Mouse (Mus musculus) CH12.LX (cell line): ENCODE results near the gene Icmt. TPM values are rescaled to one million over a fixed set of nuclear protein-coding genes. Genes with fewer than 3 reads are reported as not detected.

ENCODE experiments used
- DNase-seq: peaks from one replicate; pipeline ENCODE4 v3.0.0-alpha.2; 2013; ENCODE audit errors: extremely low read depth
- H3K27ac ChIP-seq: 2 replicates; pipeline ENCODE4 v1.5.1; 2012; ENCODE audit warnings: low read depth, mild to moderate bottlenecking, control low read depth, moderate library complexity; ENCODE audit not compliant: insufficient read depth
- H3K27me3 ChIP-seq: replicated peaks from 2 replicates; pipeline ENCODE3; 2012; ENCODE audit warnings: inconsistent platforms
- H3K36me3 ChIP-seq, 2 experiments: replicated peaks in 1 of 2; 2 replicates each; pipeline versions ENCODE3 to v1.6.1; 2012; ENCODE audit warnings: inconsistent platforms in 1 of 2, low read length in 1 of 2, mild to moderate bottlenecking in 1 of 2, mixed read lengths in 1 of 2, moderate library complexity in 1 of 2; ENCODE audit not compliant: control insufficient read depth in 1 of 2, insufficient read depth in 1 of 2
- H3K4me1 ChIP-seq, 2 experiments: 2 replicates each; pipeline ENCODE4 v1.6.1; 2012; ENCODE audit warnings: inconsistent platforms in 1 of 2, moderate library complexity in 1 of 2; ENCODE audit not compliant: insufficient read depth in 2 of 2, control insufficient read depth in 1 of 2
- H3K4me2 ChIP-seq: 2 replicates; pipeline ENCODE4 v1.6.1; 2012; ENCODE audit warnings: low read depth, mild to moderate bottlenecking, control low read depth; ENCODE audit not compliant: poor library complexity, insufficient read depth, severe bottlenecking
- H3K4me3 ChIP-seq, 3 experiments: fragments of 150-350 bp in 1 of 3; sonication (generic) in 1 of 3; replicated peaks in 1 of 3; 2 replicates each; pipeline versions ENCODE3 to v1.5.1; 2011 to 2012; ENCODE audit warnings: low read depth in 2 of 3, low read length in 2 of 3, mild to moderate bottlenecking in 2 of 3, moderate library complexity in 2 of 3, control low read depth in 1 of 3, improper control_type of control experiment in 1 of 3, inconsistent platforms in 1 of 3, mixed read lengths in 1 of 3; ENCODE audit not compliant: poor library complexity in 1 of 3
- H3K79me2 ChIP-seq: replicated peaks from 2 replicates; pipeline ENCODE4 v1.6.1; 2012; ENCODE audit warnings: mild to moderate bottlenecking, moderate library complexity; ENCODE audit not compliant: control insufficient read depth, poor library complexity, insufficient read depth, severe bottlenecking; ENCODE audit errors: extremely low read depth
- H3K9ac ChIP-seq: 2 replicates; pipeline ENCODE4 v1.6.1; 2012; ENCODE audit warnings: low read depth, mild to moderate bottlenecking, control low read depth, moderate library complexity; ENCODE audit not compliant: insufficient read depth
- H3K9me3 ChIP-seq: replicated peaks from 2 replicates; pipeline ENCODE3; 2012; ENCODE audit warnings: low read length, inconsistent platforms, mixed read lengths
- CHD1 ChIP-seq: IDR thresholded peaks from 2 replicates; pipeline ENCODE4 v1.6.1; 2012; ENCODE audit warnings: low read depth, low read length, improper control_type of control experiment, inconsistent platforms
- CHD2 ChIP-seq: IDR thresholded peaks from 2 replicates; pipeline ENCODE4 v1.6.1; 2011; ENCODE audit warnings: low read length, improper control_type of control experiment
- E2F4 ChIP-seq: IDR thresholded peaks from 2 replicates; pipeline ENCODE4 v1.6.1; 2011; ENCODE audit warnings: low read depth, low read length, improper control_type of control experiment; ENCODE audit not compliant: insufficient replicate concordance
- EP300 ChIP-seq: IDR thresholded peaks from 2 replicates; pipeline ENCODE4 v1.6.1; 2011; ENCODE audit warnings: low read length, improper control_type of control experiment
- GABPA ChIP-seq: IDR thresholded peaks from 2 replicates; pipeline ENCODE4 v1.6.1; 2012; ENCODE audit warnings: low read depth, low read length, improper control_type of control experiment, inconsistent platforms; ENCODE audit not compliant: insufficient replicate concordance
- HCFC1 ChIP-seq: IDR thresholded peaks from 2 replicates; pipeline ENCODE4 v1.6.1; 2012; ENCODE audit warnings: low read depth, mild to moderate bottlenecking, inconsistent platforms, low read length, improper control_type of control experiment
- JUN ChIP-seq: IDR thresholded peaks from 2 replicates; pipeline ENCODE4 v1.6.1; 2011; ENCODE audit warnings: low read depth, mild to moderate bottlenecking, low read length, improper control_type of control experiment, moderate library complexity; ENCODE audit not compliant: insufficient read depth
- MAFK ChIP-seq: IDR thresholded peaks from 2 replicates; pipeline ENCODE4 v1.6.1; 2011; ENCODE audit warnings: low read length, improper control_type of control experiment; ENCODE audit not compliant: insufficient replicate concordance
- MAX ChIP-seq: IDR thresholded peaks from 2 replicates; pipeline ENCODE4 v1.6.1; 2011; ENCODE audit warnings: low read length, improper control_type of control experiment
- MEF2A ChIP-seq: IDR thresholded peaks from 2 replicates; pipeline ENCODE4 v1.6.1; 2014; ENCODE audit warnings: low read depth, mild to moderate bottlenecking, inconsistent platforms, low read length, improper control_type of control experiment, borderline replicate concordance
- MXI1 ChIP-seq: IDR thresholded peaks from 2 replicates; pipeline ENCODE4 v1.6.1; 2011; ENCODE audit warnings: mild to moderate bottlenecking, low read depth, low read length, improper control_type of control experiment
- MYC ChIP-seq: IDR thresholded peaks from 2 replicates; pipeline ENCODE4 v1.6.1; 2011; ENCODE audit warnings: low read depth, mild to moderate bottlenecking, improper control_type of control experiment, low read length
- NRF1 ChIP-seq: IDR thresholded peaks from 2 replicates; pipeline ENCODE4 v1.6.1; 2014; ENCODE audit warnings: low read depth, mild to moderate bottlenecking, inconsistent platforms, low read length, improper control_type of control experiment, moderate library complexity
- POLR2AphosphoS2 ChIP-seq: IDR thresholded peaks from 2 replicates; pipeline ENCODE4 v1.6.1; 2011; ENCODE audit warnings: low read depth, low read length, improper control_type of control experiment
- SIN3A ChIP-seq: IDR thresholded peaks from 2 replicates; pipeline ENCODE4 v1.6.1; 2012; ENCODE audit warnings: low read length, improper control_type of control experiment, inconsistent platforms
- UBTF ChIP-seq: IDR thresholded peaks from 2 replicates; pipeline ENCODE4 v1.6.1; 2012; ENCODE audit warnings: low read depth, mild to moderate bottlenecking, inconsistent platforms, low read length, improper control_type of control experiment, moderate library complexity
- ZC3H11A ChIP-seq: IDR thresholded peaks from 2 replicates; pipeline ENCODE4 v1.6.1; 2012; ENCODE audit warnings: low read depth, mild to moderate bottlenecking, inconsistent platforms, low read length, improper control_type of control experiment
- ZKSCAN1 ChIP-seq: IDR thresholded peaks from 2 replicates; pipeline ENCODE4 v1.6.1; 2012; ENCODE audit warnings: low read depth, inconsistent platforms, low read length, improper control_type of control experiment, borderline replicate concordance
- dilution Hi-C: fragments of 300-500 bp; cut with MboI; formaldehyde crosslinking; loops from 2 replicates; pipeline ENCODE4 v1.14.3; 2020; ENCODE audit warnings: low sequenced_read_pairs; ENCODE audit not compliant: extremely low pct_unique_long_range_greater_than_20kb, extremely low pct_ligation_motif_present
- in situ Hi-C: fragments of 300-500 bp; cut with MboI; formaldehyde crosslinking; loops from 3 replicates; pipeline ENCODE4 v1.14.3; 2019; ENCODE audit warnings: low sequenced_read_pairs, low pct_ligation_motif_present, low pct_unique_long_range_greater_than_20kb, mixed read lengths
- polyA plus RNA-seq: library from polyadenylated mRNA; unstranded; fragments of >175 nt; gene quantifications from 2 replicates; pipeline ENCODE4 v1.2.1, GENCODE M21; 2012; ENCODE audit warnings: low read depth; ENCODE audit not compliant: insufficient read length
- total RNA-seq, 2 experiments: library from RNA; depleted of rRNA; stranded (reverse); fragments of 300-350 nt in 1 of 2; fragments of >200 nt in 1 of 2; gene quantifications; 2 replicates each; pipeline ENCODE4 v1.2.3; 2012 to 2014

Gene Icmt
- total and polyA plus RNA-seq, 3 experiments: 18.5 to 29.8 (median 21.5) TPM

DNA sequence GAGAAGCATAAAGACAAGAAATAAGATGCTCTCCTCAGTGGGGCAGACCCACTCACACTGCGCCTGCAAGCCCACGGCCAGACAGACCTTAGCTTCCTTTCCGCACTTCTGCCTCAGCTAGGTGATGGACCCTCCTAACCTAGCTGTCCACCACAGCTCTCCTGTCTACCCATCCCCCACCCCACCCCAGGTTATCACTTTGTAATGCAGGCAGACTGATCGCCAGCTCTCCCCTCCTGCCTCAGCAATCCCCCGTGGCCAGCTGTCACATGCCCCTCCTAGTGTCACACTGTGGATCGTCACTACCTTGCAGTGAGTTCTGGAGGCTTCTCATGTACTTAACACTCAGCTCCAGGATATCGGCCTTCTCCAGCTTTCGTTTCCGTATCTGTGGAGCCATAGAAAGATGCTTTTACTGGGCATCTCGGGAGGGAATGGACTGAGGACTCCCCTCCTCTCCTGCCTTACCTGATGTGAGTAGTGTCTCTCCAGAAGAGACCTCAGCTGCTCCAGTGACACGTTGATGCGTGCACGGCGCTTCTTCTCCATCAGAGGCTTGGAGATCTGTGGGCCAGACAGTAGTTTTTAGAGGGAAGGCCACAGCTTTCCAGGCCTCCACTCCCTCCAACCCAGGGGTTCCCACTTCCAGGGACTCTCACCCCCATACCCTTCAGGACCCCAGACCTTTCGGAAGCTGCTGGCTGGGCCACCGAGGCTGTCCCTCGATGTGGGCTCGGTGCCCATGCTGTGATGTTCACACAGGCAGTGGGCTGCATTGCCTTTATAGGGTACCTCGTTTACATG is 9.5 kb upstream of the Icmt start:
- H3K4me1 ChIP-seq: peaks cover 18 to 38% of the 10 kb centered on the region in 2 experiments
- no peak for DNase-seq
- TF ChIP-seq CHD2 (no peak), MAX (no peak), MEF2A (no peak)
- peaks cover 66% of the 10 kb centered on the region for H3K27me3 ChIP-seq
- H3K27ac ChIP-seq: no peak overlapping the region
- dilution Hi-C loops (no loop called here), in situ Hi-C loops (loop anchor here (25.0 kb wide), 1 partner anchor 1825 kb away; no protein-coding TSS in a partner anchor)
- H3K4me2 ChIP-seq: no peak overlapping the region
- no peaks in the 10 kb centered on the region for H3K36me3 ChIP-seq
- H3K9ac ChIP-seq: no peak overlapping the region
- H3K9me3 ChIP-seq: peaks cover 3% of the 10 kb centered on the region
- no peaks in the 10 kb centered on the region for H3K79me2 ChIP-seq
- H3K4me3 ChIP-seq: no peak overlapping the region

DNA sequence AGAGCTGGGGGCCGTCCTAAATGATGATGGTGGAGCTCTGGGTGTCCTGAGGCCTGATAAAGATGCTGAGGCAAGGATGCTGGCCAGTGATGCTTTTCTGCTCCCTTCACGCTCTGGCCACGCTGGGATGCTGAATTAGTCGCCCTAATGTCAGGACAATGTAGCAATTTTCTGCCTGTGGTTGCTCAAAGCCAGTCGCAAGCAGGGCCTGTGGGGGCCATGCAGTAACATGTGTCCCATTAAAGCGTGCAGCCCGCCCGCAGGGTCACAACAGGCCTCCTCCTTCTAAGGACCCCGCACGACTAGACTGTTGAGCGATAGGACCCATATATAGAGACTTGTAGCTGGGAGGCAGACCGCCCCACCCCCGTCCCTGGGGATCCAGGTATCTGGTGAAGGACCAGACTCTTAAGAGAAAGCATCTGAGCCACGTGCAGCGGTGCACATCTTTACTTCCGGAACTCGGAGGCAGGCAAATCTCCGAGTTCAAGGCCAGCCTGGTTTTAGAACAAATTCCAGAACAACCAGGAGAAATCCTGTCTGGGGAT is 8.6 kb upstream of the Icmt start:
- dilution Hi-C loops: no loop called here
- TF ChIP-seq ZKSCAN1 (no peak), MAFK (no peak), EP300 (no peak), POLR2AphosphoS2 (no peak), GABPA (no peak), SIN3A (no peak), MXI1 (no peak), MYC (no peak), CHD1 (no peak), MAX (no peak), UBTF (no peak), NRF1 (no peak), JUN (no peak), HCFC1 (no peak), E2F4 (no peak), ZC3H11A (no peak)
- H3K36me3 ChIP-seq: no peaks in the 10 kb centered on the region
- no peaks in the 10 kb centered on the region for H3K79me2 ChIP-seq
- H3K4me3 ChIP-seq: no peak overlapping the region
- DNase-seq: no peak
- in situ Hi-C loops: loop anchor here (25.0 kb wide), 1 partner anchor 1824 kb away; no protein-coding TSS in a partner anchor
- no peak overlapping the region for H3K4me2 ChIP-seq
- no peak overlapping the region for H3K9ac ChIP-seq
- H3K4me1 ChIP-seq: peaks cover 10 to 37% of the 10 kb centered on the region in 2 experiments
- H3K27me3 ChIP-seq: peaks cover 70% of the 10 kb centered on the region
- peaks cover under 1% of the 10 kb centered on the region for H3K9me3 ChIP-seq
- no peak overlapping the region for H3K27ac ChIP-seq
